Comparison of ENCODE assay signal across 21 mouse cellular contexts in genomic region chr1:95066040-95066439, GRCm38 (mm10).
DNase-seq lines count a peak whose midpoint lies in the region; ATAC-seq and TF ChIP-seq lines count a peak whose summit lies in the region.
"Had no signal": no experiment of that assay in that cellular context is flagged by ENCODE, and none has a peak within 500 bp of the region (broad histone marks: within the 10 kb centered on the region; RNA-seq: fewer than 3 reads in every experiment).

No protein-coding gene starts in this region.

- no peak for DNase-seq in cerebellum, postnatal 25 days
- DNase-seq in heart, adult 2 months, result no peak
- no peak for DNase-seq in neural tube, embryonic 10.5 days (ENCODE audit: extremely low spot score, low spot score)
- DNase-seq: adrenal gland, adult 2 months; adrenal gland, adult 8-10 months; adrenal gland, postnatal 10 days; adrenal gland, postnatal 14 days; adrenal gland, postnatal 25 days; adrenal gland, postnatal 36 days; B cell, adult 2 months; cerebellum, adult 11 months; cerebellum, adult 11-12 months; cerebellum, adult 18-20 months had no signal

- H3K27ac ChIP-seq in intestine, embryonic 15.5 days, result no peak overlapping the region
- H3K27ac ChIP-seq in intestine, embryonic 16.5 days (ENCODE audit: low read length), result no peak overlapping the region
- H3K27ac ChIP-seq in intestine, postnatal 0 days (ENCODE audit: low read depth, low read length), result no peak overlapping the region
- no peak overlapping the region for H3K27ac ChIP-seq in heart, adult 2 months

- TF ChIP-seq POLR2A in heart, adult 2 months (IDR thresholded peaks at IDR 0.05; ENCODE audit: insufficient read depth, low read depth, low read length), result no peak

- H3K27me3 ChIP-seq in intestine, embryonic 15.5 days (replicated peaks), result no peaks in the 10 kb centered on the region
- no peaks in the 10 kb centered on the region for H3K27me3 ChIP-seq in intestine, embryonic 16.5 days (replicated peaks; ENCODE audit: control insufficient read depth, insufficient read depth, low read length)
- H3K27me3 ChIP-seq in intestine, postnatal 0 days (replicated peaks; ENCODE audit: control insufficient read depth, insufficient read depth, low read length), result no peaks in the 10 kb centered on the region
- H3K27me3 ChIP-seq in heart, adult 2 months (ENCODE audit: control insufficient read depth, insufficient read depth, low read length), result no peaks in the 10 kb centered on the region
- H3K27me3 ChIP-seq: CH12.LX, Patski had no signal

- H3K79me2 ChIP-seq in heart, adult 2 months (replicated peaks; ENCODE audit: control insufficient read depth, insufficient read depth, low read length), result no peaks in the 10 kb centered on the region

- no peak overlapping the region for H3K9ac ChIP-seq in intestine, embryonic 15.5 days
- H3K9ac ChIP-seq in intestine, embryonic 16.5 days (ENCODE audit: low read depth, low read length), result no peak overlapping the region
- H3K9ac ChIP-seq in intestine, postnatal 0 days (ENCODE audit: low read depth, low read length), result no peak overlapping the region
- no peak overlapping the region for H3K9ac ChIP-seq in heart, adult 2 months (ENCODE audit: low read depth, low read length)

- H3K4me3 ChIP-seq in intestine, embryonic 15.5 days (replicated peaks), result no peak overlapping the region
- H3K4me3 ChIP-seq in intestine, embryonic 16.5 days (ENCODE audit: low read length), result no peak overlapping the region
- no peak overlapping the region for H3K4me3 ChIP-seq in intestine, postnatal 0 days (ENCODE audit: low read depth, low read length)
- no peak overlapping the region for H3K4me3 ChIP-seq in heart, adult 2 months

- 86% methylated on average over 4 of the region's 4 CpGs for WGBS in intestine, embryonic 15.5 days
- 86% methylated on average over 4 of the region's 4 CpGs for WGBS in intestine, embryonic 16.5 days
- 70% methylated on average over 4 of the region's 4 CpGs for WGBS in intestine, postnatal 0 days
- 89% methylated on average over 4 of the region's 4 CpGs for WGBS in heart, adult 2 months

- intact Hi-C loops in heart, adult 2 months (cut with DNase I), result no loop called here

- H3K4me1 ChIP-seq in intestine, embryonic 15.5 days (replicated peaks), result no peaks in the 10 kb centered on the region
- no peaks in the 10 kb centered on the region for H3K4me1 ChIP-seq in intestine, embryonic 16.5 days (ENCODE audit: control insufficient read depth, insufficient read depth, low read length)
- H3K4me1 ChIP-seq in intestine, postnatal 0 days (replicated peaks; ENCODE audit: control insufficient read depth, insufficient read depth, low read length), result no peaks in the 10 kb centered on the region
- H3K4me1 ChIP-seq in heart, adult 2 months (ENCODE audit: control insufficient read depth, insufficient read depth, low read length), result no peaks in the 10 kb centered on the region

- no peak for TF ChIP-seq CTCF in intestine, postnatal 0 days (IDR thresholded peaks at IDR 0.05; ENCODE audit: low read depth)
- no peak for TF ChIP-seq CTCF in heart, adult 2 months (IDR thresholded peaks at IDR 0.05)

- H3K36me3 ChIP-seq in intestine, embryonic 15.5 days, result no peaks in the 10 kb centered on the region
- no peaks in the 10 kb centered on the region for H3K36me3 ChIP-seq in intestine, embryonic 16.5 days (ENCODE audit: control insufficient read depth, insufficient read depth, low read length)
- no peaks in the 10 kb centered on the region for H3K36me3 ChIP-seq in intestine, postnatal 0 days (ENCODE audit: control insufficient read depth, insufficient read depth)
- H3K36me3 ChIP-seq in heart, adult 2 months (ENCODE audit: control insufficient read depth, insufficient read depth, low read length), result no peaks in the 10 kb centered on the region
- H3K36me3 ChIP-seq: G1E had no signal

- H3K4me2 ChIP-seq in intestine, embryonic 15.5 days (replicated peaks), result no peak overlapping the region
- H3K4me2 ChIP-seq in intestine, embryonic 16.5 days (ENCODE audit: low read depth, low read length), result no peak overlapping the region
- H3K4me2 ChIP-seq in intestine, postnatal 0 days (replicated peaks; ENCODE audit: low read depth), result no peak overlapping the region

- no peak for TF ChIP-seq EP300 in heart, adult 2 months (IDR thresholded peaks at IDR 0.05; ENCODE audit: insufficient read depth, low read depth, low read length)

- ATAC-seq in intestine, embryonic 15.5 days, result peak; percentile 37; the same call in 1 of the 2 replicates
- peak; percentile 67 for ATAC-seq in intestine, embryonic 16.5 days
- peak; percentile 75 for ATAC-seq in intestine, postnatal 0 days
- ATAC-seq: activated CD4-positive, CD25-positive, alpha-beta regulatory T cell, adult 4 months; CD4-positive, CD25-positive, alpha-beta regulatory T cell, adult 4 months; Patski had no signal

- no peaks in the 10 kb centered on the region for H3K9me3 ChIP-seq in intestine, embryonic 15.5 days
- no peaks in the 10 kb centered on the region for H3K9me3 ChIP-seq in intestine, embryonic 16.5 days (ENCODE audit: control insufficient read depth, low read length)
- H3K9me3 ChIP-seq in intestine, postnatal 0 days (ENCODE audit: control insufficient read depth), result no peaks in the 10 kb centered on the region
- H3K9me3 ChIP-seq: G1E had no signal
